Mouse (Mus musculus): ENCODE results near the gene Kif21a.

Kif21a gene

GRCm38 (mm10) chr15:90938469-90938868, 111.3 kb downstream of the Kif21a start:
- DNase-seq (ENCODE audit: low spot score) = no peak

- no peak for DNase-seq (ENCODE audit: low spot score)
Measured at GRCm38 (mm10) chr15:90935579-90935978, 114.2 kb downstream of the Kif21a start.

- DNase-seq (ENCODE audit: low spot score) = no peak
Measured at GRCm38 (mm10) chr15:90931451-90931850, 118.3 kb downstream of the Kif21a start.

GRCm38 (mm10) chr15:90929043-90929442, 120.7 kb downstream of the Kif21a start:
- DNase-seq (ENCODE audit: low spot score) = no peak

GRCm38 (mm10) chr15:90896480-90896879, 153.3 kb downstream of the Kif21a start:
- no peak for DNase-seq (ENCODE audit: low spot score)

GRCm38 (mm10) chr15:90887466-90887865, 162.3 kb downstream of the Kif21a start:
- DNase-seq (ENCODE audit: low spot score) = peak; percentile 15
